7 mouse cellular contexts compared by ENCODE assay signal in the genomic region with DNA sequence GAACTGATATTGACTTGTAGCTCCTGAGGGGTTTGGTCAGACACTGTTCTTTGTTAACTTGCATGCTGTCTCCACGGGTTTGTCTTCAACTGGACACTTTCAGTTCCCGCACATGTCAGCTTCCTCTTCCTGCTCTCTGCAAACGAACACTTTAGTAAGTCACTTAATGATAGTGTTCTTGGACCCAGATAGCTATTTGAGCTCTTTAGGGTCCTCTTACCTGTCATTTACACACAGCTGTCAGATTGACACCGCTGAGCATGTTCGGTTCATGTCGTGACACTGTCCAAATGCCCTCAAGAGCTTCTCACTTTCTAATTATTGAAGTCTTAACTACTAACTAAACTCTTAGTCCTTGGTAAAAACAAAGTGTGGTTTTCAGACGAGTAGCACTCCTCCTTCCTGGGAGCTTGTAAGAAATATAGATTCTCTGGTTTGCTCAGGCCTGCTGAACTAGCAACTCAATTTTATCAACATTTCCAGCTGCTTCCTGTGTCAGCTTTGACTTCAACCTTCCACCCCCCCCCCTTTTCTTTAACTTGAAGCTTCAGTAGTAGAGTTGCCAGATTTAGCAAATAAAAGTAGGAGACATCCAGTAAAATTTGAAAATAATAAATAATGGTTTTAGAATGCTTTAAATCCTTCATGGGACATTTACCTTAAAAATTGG. TPM values are rescaled to one million over a fixed set of nuclear protein-coding genes. Genes with fewer than 3 reads are reported as not detected.
DNase-seq lines count a peak whose midpoint lies in the region; ATAC-seq and TF ChIP-seq lines count a peak whose summit lies in the region.

A gene (plus strand): TSS at position 620 of the 670 bp plus-strand sequence.

- no peaks in the 10 kb centered on the region for H3K9me3 ChIP-seq in forebrain, postnatal 0 days (ENCODE audit: low read length)
- peaks cover 2% of the 10 kb centered on the region; the same call in 1 of the 2 replicates for H3K9me3 ChIP-seq in hindbrain, embryonic 12.5 days (replicated peaks)
- H3K9me3 ChIP-seq in limb, embryonic 13.5 days = peaks cover 2% of the 10 kb centered on the region; the same call in 1 of the 2 replicates

- peaks cover 6% of the 10 kb centered on the region; the same call in 1 of the 2 replicates for H3K4me1 ChIP-seq in forebrain, postnatal 0 days (ENCODE audit: insufficient read depth)
- H3K4me1 ChIP-seq in hindbrain, embryonic 12.5 days = peaks cover 9% of the 10 kb centered on the region
- H3K4me1 ChIP-seq in limb, embryonic 13.5 days = peaks cover 12% of the 10 kb centered on the region

- H3K9ac ChIP-seq in forebrain, postnatal 0 days = peak within 1 kb of the TSS; percentile 92
- peak within 1 kb of the TSS; percentile 98 for H3K9ac ChIP-seq in hindbrain, embryonic 12.5 days
- H3K9ac ChIP-seq in limb, embryonic 13.5 days = peak within 1 kb of the TSS; percentile 94

- H3K79me2 ChIP-seq in myocyte (ENCODE audit: control insufficient read depth, insufficient read depth) = peaks cover 33% of the 10 kb centered on the region

- H3K36me3 ChIP-seq in forebrain, postnatal 0 days (ENCODE audit: insufficient read depth) = no peaks in the 10 kb centered on the region
- no peaks in the 10 kb centered on the region for H3K36me3 ChIP-seq in hindbrain, embryonic 12.5 days
- H3K36me3 ChIP-seq in limb, embryonic 13.5 days = peaks cover 2% of the 10 kb centered on the region; the same call in 1 of the 2 replicates
- H3K36me3 ChIP-seq in myocyte (ENCODE audit: control insufficient read depth, insufficient read depth) = no peaks in the 10 kb centered on the region

- TF ChIP-seq CTCF in forebrain, postnatal 0 days (IDR thresholded peaks at IDR 0.05; ENCODE audit: low read depth) = no peak

- no peak for DNase-seq in adrenal gland, adult 2 months
- DNase-seq in forebrain, postnatal 0 days = no peak
- DNase-seq in Muller cell, postnatal 12 days (ENCODE audit: inconsistent ontology term) = no peak

- peak within 1 kb of the TSS; percentile 58 for H3K4me2 ChIP-seq in forebrain, postnatal 0 days (ENCODE audit: low read depth)
- H3K4me2 ChIP-seq in hindbrain, embryonic 12.5 days (replicated peaks) = peak within 1 kb of the TSS; percentile 82
- H3K4me2 ChIP-seq in limb, embryonic 13.5 days (replicated peaks) = peak within 1 kb of the TSS; percentile 79
- H3K4me2 ChIP-seq in myocyte (ENCODE audit: low read depth) = peak within 1 kb of the TSS; percentile 90

- peak within 1 kb of the TSS; percentile 97 for H3K27ac ChIP-seq in forebrain, postnatal 0 days (ENCODE audit: low read depth, low read length)
- H3K27ac ChIP-seq in hindbrain, embryonic 12.5 days = peak within 1 kb of the TSS; percentile 98
- H3K27ac ChIP-seq in limb, embryonic 13.5 days = peak within 1 kb of the TSS; percentile 91

- peak; percentile 16 for ATAC-seq in CD4-positive, CD25-positive, alpha-beta regulatory T cell, adult 4 months
- no peak for ATAC-seq in forebrain, postnatal 0 days
- ATAC-seq in hindbrain, embryonic 12.5 days (ENCODE audit: low FRiP score) = no peak
- ATAC-seq in limb, embryonic 13.5 days (ENCODE audit: low FRiP score, low read depth) = no peak

- peak within 1 kb of the TSS; percentile 38 for H3ac ChIP-seq in myocyte (ENCODE audit: control insufficient read depth, insufficient read length)

- H3K4me3 ChIP-seq in forebrain, postnatal 0 days (ENCODE audit: low read depth, low read length) = peak within 1 kb of the TSS; percentile 100
- peak within 1 kb of the TSS; percentile 97 for H3K4me3 ChIP-seq in hindbrain, embryonic 12.5 days
- H3K4me3 ChIP-seq in limb, embryonic 13.5 days = peak within 1 kb of the TSS; percentile 86
- peak within 1 kb of the TSS; percentile 49 for H3K4me3 ChIP-seq in myocyte

- no peaks in the 10 kb centered on the region for H3K27me3 ChIP-seq in forebrain, postnatal 0 days (ENCODE audit: insufficient read depth, low read length)
- H3K27me3 ChIP-seq in hindbrain, embryonic 12.5 days = no peaks in the 10 kb centered on the region
- H3K27me3 ChIP-seq in limb, embryonic 13.5 days = no peaks in the 10 kb centered on the region
- H3K27me3 ChIP-seq in myocyte (ENCODE audit: control insufficient read depth, insufficient read depth, insufficient read length) = no peaks in the 10 kb centered on the region

- TF ChIP-seq POLR2A in myocyte (IDR thresholded peaks at IDR 0.05; ENCODE audit: insufficient read length, low read depth) = no peak

- WGBS in forebrain, postnatal 0 days = 82% methylated on average over 7 of the region's 7 CpGs
- 88% methylated on average over 7 of the region's 7 CpGs for WGBS in hindbrain, embryonic 12.5 days
- WGBS in limb, embryonic 13.5 days = 79% methylated on average over 7 of the region's 7 CpGs

TF ChIP-seq in myocyte, 11 proteins besides CTCF, POLR2A, EP300 and RAD21:
- TF ChIP-seq SRF (IDR thresholded peaks at IDR 0.05; ENCODE audit: control insufficient read depth, insufficient read length, low read depth) (no peak), POLR2AphosphoS2 (IDR thresholded peaks at IDR 0.05; ENCODE audit: insufficient read length, low read depth) (no peak), REST (IDR thresholded peaks at IDR 0.05; ENCODE audit: insufficient read depth, insufficient read length) (no peak), MYOG (IDR thresholded peaks at IDR 0.05; ENCODE audit: control insufficient read depth in 1 of 3, insufficient read depth in 1 of 3, insufficient read length in 2 of 3, low read depth in 2 of 3) (no peak), MAX (IDR thresholded peaks at IDR 0.05; ENCODE audit: low read depth) (no peak), E2F4 (IDR thresholded peaks at IDR 0.05; ENCODE audit: insufficient read depth) (no peak), CEBPB (IDR thresholded peaks at IDR 0.05; ENCODE audit: insufficient read depth, poor library complexity, severe bottlenecking) (no peak), MYOD1 (IDR thresholded peaks at IDR 0.05; ENCODE audit: control insufficient read depth in 1 of 3, insufficient read length in 2 of 3, low read depth in 2 of 3) (no peak), TCF3 (IDR thresholded peaks at IDR 0.05; ENCODE audit: insufficient read length, low read depth) (no peak), USF1 (IDR thresholded peaks at IDR 0.05; ENCODE audit: low read depth) (no peak)

RNA-seq across cellular contexts. Expression of the gene that starts here (rescaled TPM):
- polyA plus RNA-seq in CD4-positive, CD25-positive, alpha-beta regulatory T cell, adult 4 months (2017; shearing (Covaris generic)) = 100 to 1,000 TPM; 291 to 322 TPM
- 100 to 1,000 TPM; 144 to 170 TPM for total RNA-seq in adrenal gland, adult 2 months (2021)
- polyA plus RNA-seq in adrenal gland, adult 2 months (2012; rRNA removed) = 2.1 and 2.2 TPM in 2 replicates
- total RNA-seq in forebrain, postnatal 0 days (2014; rRNA removed) = 204 and 233 TPM in 2 replicates
- 268 and 280 TPM in 2 replicates for polyA plus RNA-seq in forebrain, postnatal 0 days (2015; fragmentation: Nextera tagmentation; extraction: Ambion mirVana)
- 224 and 257 TPM in 2 replicates for polyA plus RNA-seq in hindbrain, embryonic 12.5 days (2016; fragmentation: Nextera tagmentation; extraction: Ambion mirVana)
- polyA plus RNA-seq in limb, embryonic 13.5 days (2015; fragmentation: Nextera tagmentation; extraction: Ambion mirVana) = 205 and 206 TPM in 2 replicates
- polyA plus RNA-seq in myocyte (2012; fragmentation: generic; extraction: Trizol) = 66.3 TPM

Comparison
In these comparisons a context has a peak if more than half of its experiments do, and no peak if none do; other contexts are left out.
1. RNA of the gene that starts here (polyA plus RNA-seq): 291 to 322 TPM in CD4-positive, CD25-positive, alpha-beta regulatory T cell, adult 4 months, 268 to 280 TPM in forebrain, postnatal 0 days, 224 to 257 TPM in hindbrain, embryonic 12.5 days, 205 to 206 TPM in limb, embryonic 13.5 days and 66.3 TPM in myocyte (single experiment); 2.1 to 2.2 TPM in adrenal gland, adult 2 months; every median in the first group is over 10 times any median in the second.
2. H3K4me3 ChIP-seq: peak in every context shown above with its lines; median percentile 100 in forebrain, postnatal 0 days; 97 in hindbrain, embryonic 12.5 days; 86 in limb, embryonic 13.5 days; 49 in myocyte.
3. Peak in every context shown above with its lines, with median percentiles within 50 percentile points of each other: H3K27ac ChIP-seq, H3K4me2 ChIP-seq and H3K9ac ChIP-seq.